Mouse (Mus musculus) cerebellum, adult 2 months (tissue): ENCODE results near the gene Prss22.

Source experiments
- CTCF ChIP-seq: fragments of 200-500 bp; IDR thresholded peaks from 2 replicates; pipeline ENCODE4 v1.5.1; 2011; ENCODE audit warnings: low read depth, mild to moderate bottlenecking, control low read depth, low read length, moderate library complexity, borderline replicate concordance; ENCODE audit not compliant: insufficient read depth
- POLR2A ChIP-seq: fragments of 200-500 bp; IDR thresholded peaks from 2 replicates; pipeline ENCODE4 v1.6.1; 2011; ENCODE audit warnings: low read length, control low read depth, borderline replicate concordance; ENCODE audit not compliant: insufficient read depth

DNA sequence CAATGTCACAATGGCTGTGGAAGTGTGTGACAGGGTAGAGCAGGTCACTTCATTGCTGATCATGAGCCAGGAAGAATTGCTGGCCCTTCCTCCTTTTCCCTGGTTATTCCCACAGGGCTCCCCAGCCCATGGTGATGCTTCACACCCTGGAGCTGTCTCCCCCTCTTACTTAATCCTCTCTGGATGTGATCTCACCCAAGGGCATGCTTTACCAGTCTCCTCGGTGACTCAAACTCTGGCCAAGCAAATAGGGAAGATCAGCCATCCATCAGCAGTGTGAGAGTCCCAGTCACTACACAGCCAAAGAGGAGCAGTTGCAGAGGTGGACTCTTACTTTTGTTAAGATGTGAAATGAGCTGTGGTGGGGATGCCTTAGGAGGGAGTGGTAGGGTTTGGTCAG is 12.9 kb downstream of the Prss22 start:
- TF ChIP-seq CTCF (no peak), POLR2A (no peak)
